Mouse (Mus musculus) MEL (cell line): ENCODE measurements around the gene Gm37240. TPM values are rescaled to one million over a fixed set of nuclear protein-coding genes. Genes with fewer than 3 reads are reported as not detected.

Experiments used
- DNase-seq: peaks from one replicate; pipeline ENCODE4 v3.0.0; 2011; ENCODE audit warnings: low read depth, low spot score
- H3K27ac ChIP-seq: 2 replicates; pipeline ENCODE4 v1.5.1; 2012; ENCODE audit warnings: low read depth, mild to moderate bottlenecking, control low read depth, low read length, moderate library complexity; ENCODE audit not compliant: control insufficient read depth
- H3K27me3 ChIP-seq, 2 experiments: fragments of 150-350 bp in 1 of 2; sonication (generic) in 1 of 2; 2 replicates each; pipeline ENCODE4 v1.6.1; 2012; ENCODE audit warnings: low read length in 2 of 2, mild to moderate bottlenecking in 2 of 2, improper control_type of control experiment in 1 of 2, moderate library complexity in 1 of 2; ENCODE audit not compliant: insufficient read depth in 2 of 2, control insufficient read depth in 1 of 2
- H3K36me3 ChIP-seq, 2 experiments: 2 replicates each; pipeline ENCODE4 v1.6.1; 2012 to 2014; ENCODE audit warnings: low read length in 2 of 2, improper control_type of control experiment in 1 of 2, inconsistent platforms in 1 of 2, mild to moderate bottlenecking in 1 of 2; ENCODE audit not compliant: insufficient read depth in 2 of 2, control insufficient read depth in 1 of 2
- H3K4me1 ChIP-seq, 2 experiments: fragments of 150-350 bp in 1 of 2; sonication (generic) in 1 of 2; 2 replicates each; pipeline ENCODE4 v1.6.1; 2012; ENCODE audit warnings: low read length in 2 of 2, improper control_type of control experiment in 1 of 2, mild to moderate bottlenecking in 1 of 2; ENCODE audit not compliant: insufficient read depth in 2 of 2, control insufficient read depth in 1 of 2
- H3K4me3 ChIP-seq, 2 experiments: fragments of 150-350 bp in 1 of 2; sonication (generic) in 1 of 2; 2 replicates each; pipeline ENCODE4 v1.5.1; 2012; ENCODE audit warnings: low read depth in 2 of 2, low read length in 2 of 2, mild to moderate bottlenecking in 2 of 2, moderate library complexity in 2 of 2, control low read depth in 1 of 2, improper control_type of control experiment in 1 of 2; ENCODE audit not compliant: control insufficient read depth in 1 of 2, insufficient read depth in 1 of 2
- H3K79me2 ChIP-seq: 2 replicates; pipeline ENCODE4 v1.6.1; 2012; ENCODE audit warnings: mild to moderate bottlenecking, low read length, moderate library complexity; ENCODE audit not compliant: control insufficient read depth, poor library complexity, insufficient read depth
- H3K9ac ChIP-seq: 2 replicates; pipeline ENCODE4 v1.6.1; 2012; ENCODE audit warnings: low read depth, mild to moderate bottlenecking, control low read depth, low read length, moderate library complexity; ENCODE audit not compliant: control insufficient read depth, poor library complexity, severe bottlenecking
- H3K9me3 ChIP-seq: fragments of 150-350 bp; sonication (generic); replicated peaks from 2 replicates; pipeline ENCODE4 v1.6.1; 2012; ENCODE audit warnings: mild to moderate bottlenecking, low read length, improper control_type of control experiment, moderate library complexity; ENCODE audit not compliant: insufficient read depth
- CHD1 ChIP-seq: IDR thresholded peaks from 2 replicates; pipeline ENCODE4 v1.6.1; 2012; ENCODE audit warnings: low read depth, mild to moderate bottlenecking, inconsistent platforms, low read length, improper control_type of control experiment
- CHD2 ChIP-seq: IDR thresholded peaks from 2 replicates; pipeline ENCODE4 v1.6.1; 2011; ENCODE audit warnings: low read length, improper control_type of control experiment
- CTCF ChIP-seq, 3 experiments: IDR thresholded peaks in 2 of 3; conservative IDR thresholded peaks in 1 of 3; 2 replicates each; pipeline ENCODE4 v1.5.1; 2011 to 2012; ENCODE audit warnings: low read length in 3 of 3, low read depth in 2 of 3, mild to moderate bottlenecking in 2 of 3, improper control_type of control experiment in 1 of 3, inconsistent platforms in 1 of 3, mixed read lengths in 1 of 3, moderate library complexity in 1 of 3; ENCODE audit not compliant: control insufficient read depth in 1 of 3, insufficient read depth in 1 of 3, poor library complexity in 1 of 3, severe bottlenecking in 1 of 3
- E2F4 ChIP-seq: IDR thresholded peaks from 2 replicates; pipeline ENCODE4 v1.6.1; 2011; ENCODE audit warnings: low read depth, low read length, improper control_type of control experiment, borderline replicate concordance
- ELF1 ChIP-seq: IDR thresholded peaks from 2 replicates; pipeline ENCODE4 v1.6.1; 2014; ENCODE audit warnings: low read depth, mild to moderate bottlenecking, inconsistent platforms, low read length, improper control_type of control experiment, moderate library complexity
- EP300 ChIP-seq, 2 experiments: IDR thresholded peaks; 2 replicates each; pipeline ENCODE4 v1.6.1; 2011; ENCODE audit warnings: improper control_type of control experiment in 2 of 2, low read length in 2 of 2, low read depth in 1 of 2, mild to moderate bottlenecking in 1 of 2
- GATA1 ChIP-seq: IDR thresholded peaks from 2 replicates; pipeline ENCODE4 v1.6.1; 2011; ENCODE audit warnings: low read depth, low read length, improper control_type of control experiment
- JUND ChIP-seq: IDR thresholded peaks from 2 replicates; pipeline ENCODE4 v1.6.1; 2011; ENCODE audit warnings: low read depth, mild to moderate bottlenecking, improper control_type of control experiment, low read length
- KAT2A ChIP-seq: conservative IDR thresholded peaks from 2 replicates; pipeline ENCODE4 v1.6.1; 2012; ENCODE audit warnings: low read depth, low read length, improper control_type of control experiment, inconsistent platforms
- MAFK ChIP-seq: IDR thresholded peaks from 2 replicates; pipeline ENCODE4 v1.6.1; 2011; ENCODE audit warnings: low read depth, mild to moderate bottlenecking, low read length, improper control_type of control experiment, borderline replicate concordance
- MAX ChIP-seq: IDR thresholded peaks from 2 replicates; pipeline ENCODE4 v1.6.1; 2011; ENCODE audit warnings: low read length, improper control_type of control experiment
- MYC ChIP-seq: IDR thresholded peaks from 2 replicates; pipeline ENCODE4 v1.6.1; 2011; ENCODE audit warnings: low read depth, mild to moderate bottlenecking, low read length, improper control_type of control experiment, moderate library complexity
- NELFE ChIP-seq: IDR thresholded peaks from 2 replicates; pipeline ENCODE4 v1.6.1; 2011; ENCODE audit warnings: low read depth, low read length, improper control_type of control experiment
- NRF1 ChIP-seq: IDR thresholded peaks from 2 replicates; pipeline ENCODE4 v1.6.1; 2014; ENCODE audit warnings: low read depth, mild to moderate bottlenecking, inconsistent platforms, low read length, improper control_type of control experiment, moderate library complexity; ENCODE audit not compliant: poor library complexity, insufficient read depth, severe bottlenecking
- POLR2AphosphoS5 ChIP-seq: IDR thresholded peaks from 2 replicates; pipeline ENCODE4 v1.6.1; 2012; ENCODE audit warnings: low read depth, borderline replicate concordance, mild to moderate bottlenecking, inconsistent platforms, low read length, moderate library complexity, mixed read lengths
- RAD21 ChIP-seq: IDR thresholded peaks from 2 replicates; pipeline ENCODE4 v1.6.1; 2011; ENCODE audit warnings: mild to moderate bottlenecking, low read depth, low read length, improper control_type of control experiment
- RCOR1 ChIP-seq: IDR thresholded peaks from 2 replicates; pipeline ENCODE4 v1.6.1; 2012; ENCODE audit warnings: low read depth, mild to moderate bottlenecking, inconsistent platforms, low read length, improper control_type of control experiment
- SIN3A ChIP-seq: IDR thresholded peaks from 2 replicates; pipeline ENCODE4 v1.6.1; 2012; ENCODE audit warnings: low read length, improper control_type of control experiment, inconsistent platforms
- TAL1 ChIP-seq: IDR thresholded peaks from 2 replicates; pipeline ENCODE4 v1.6.1; 2012; ENCODE audit warnings: mild to moderate bottlenecking, inconsistent platforms, low read length, moderate library complexity, mixed read lengths
- TCF12 ChIP-seq: IDR thresholded peaks from 2 replicates; pipeline ENCODE4 v1.6.1; 2014; ENCODE audit warnings: low read depth, mild to moderate bottlenecking, inconsistent platforms, low read length, improper control_type of control experiment, moderate library complexity
- USF1 ChIP-seq: IDR thresholded peaks from 2 replicates; pipeline ENCODE4 v1.6.1; 2014; ENCODE audit warnings: low read depth, mild to moderate bottlenecking, inconsistent platforms, low read length, improper control_type of control experiment, moderate library complexity
- USF2 ChIP-seq, 2 experiments: IDR thresholded peaks; 2 replicates each; pipeline ENCODE4 v1.6.1; 2011 to 2012; ENCODE audit warnings: improper control_type of control experiment in 2 of 2, low read length in 2 of 2, borderline replicate concordance in 1 of 2, inconsistent platforms in 1 of 2, low read depth in 1 of 2, mild to moderate bottlenecking in 1 of 2; ENCODE audit not compliant: insufficient read depth in 1 of 2
- ZC3H11A ChIP-seq: IDR thresholded peaks from 2 replicates; pipeline ENCODE4 v1.6.1; 2012; ENCODE audit warnings: low read depth, mild to moderate bottlenecking, inconsistent platforms, low read length, improper control_type of control experiment
- ZKSCAN1 ChIP-seq: IDR thresholded peaks from 2 replicates; pipeline ENCODE4 v1.6.1; 2012; ENCODE audit warnings: low read depth, mild to moderate bottlenecking, inconsistent platforms, low read length, improper control_type of control experiment, moderate library complexity
- ZMIZ1 ChIP-seq: IDR thresholded peaks from 2 replicates; pipeline ENCODE4 v1.6.1; 2012; ENCODE audit warnings: low read depth, mild to moderate bottlenecking, inconsistent platforms, low read length, improper control_type of control experiment, moderate library complexity
- ZNF384 ChIP-seq: IDR thresholded peaks from 2 replicates; pipeline ENCODE4 v1.6.1; 2012; ENCODE audit warnings: low read depth, mild to moderate bottlenecking, inconsistent platforms, low read length, improper control_type of control experiment
- polyA plus RNA-seq, 2 experiments: library from polyadenylated mRNA; stranded (reverse) in 1 of 2; unstranded in 1 of 2; fragments of >175 nt in 1 of 2; fragments of >200 nt in 1 of 2; gene quantifications; 2 replicates each; pipeline versions ENCODE4 v1.2.1 to v1.2.4; 2012; ENCODE audit warnings: low replicate concordance in 2 of 2, low read depth in 1 of 2; ENCODE audit not compliant: insufficient read length in 2 of 2, insufficient read depth in 1 of 2, missing spikeins in 1 of 2
- total RNA-seq: library from RNA; depleted of rRNA; stranded (reverse); fragments of 300-350 nt; gene quantifications from 2 replicates; pipeline ENCODE4 v1.2.3, GENCODE M21; 2012

The Gm37240 gene
- total and polyA plus RNA-seq, 3 experiments = 0.04 TPM; not detected in 2

DNA sequence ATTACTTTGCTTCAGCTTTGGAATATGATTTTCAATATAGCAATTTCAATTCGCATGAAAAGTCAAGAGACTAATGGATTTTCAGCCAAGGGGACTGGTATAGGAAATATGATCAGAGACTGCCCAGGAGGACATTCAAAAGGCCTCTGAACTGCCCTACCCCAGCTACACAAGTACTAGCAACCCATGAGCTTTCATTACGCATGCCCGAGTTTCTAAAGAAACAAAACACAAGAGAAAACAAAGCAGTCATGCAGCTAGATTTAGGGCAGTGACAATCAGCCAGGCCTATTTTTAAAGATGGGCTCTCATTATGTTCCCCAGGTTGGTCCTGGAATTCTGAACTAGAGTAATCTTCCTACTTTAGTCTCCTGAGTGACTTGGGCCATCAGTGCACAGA, 354.9 kb downstream of the Gm37240 start:
- H3K27me3 ChIP-seq = no peaks in the 10 kb centered on the region
- TF ChIP-seq CTCF (IDR thresholded peaks at IDR 0.05 in 2 of 3, conservative IDR thresholded peaks at IDR 0.05 in 1 of 3; ENCODE audit: control insufficient read depth in 1 of 3, insufficient read depth in 1 of 3, low read depth in 2 of 3, low read length in 3 of 3, poor library complexity in 1 of 3, severe bottlenecking in 1 of 3) = no peak
- TF ChIP-seq ZNF384 = no peak
- no peak for TF ChIP-seq SIN3A
- TF ChIP-seq E2F4 = no peak
- no peak for TF ChIP-seq TCF12
- TF ChIP-seq MAFK = no peak
- TF ChIP-seq POLR2AphosphoS5 = no peak
- no peaks in the 10 kb centered on the region for H3K79me2 ChIP-seq
- no peak overlapping the region for H3K27ac ChIP-seq
- H3K9ac ChIP-seq = no peak overlapping the region
- H3K4me1 ChIP-seq = no peaks in the 10 kb centered on the region
- no peak for DNase-seq
- no peak overlapping the region for H3K4me3 ChIP-seq
- no peaks in the 10 kb centered on the region for H3K9me3 ChIP-seq
- H3K36me3 ChIP-seq = no peaks in the 10 kb centered on the region

DNA sequence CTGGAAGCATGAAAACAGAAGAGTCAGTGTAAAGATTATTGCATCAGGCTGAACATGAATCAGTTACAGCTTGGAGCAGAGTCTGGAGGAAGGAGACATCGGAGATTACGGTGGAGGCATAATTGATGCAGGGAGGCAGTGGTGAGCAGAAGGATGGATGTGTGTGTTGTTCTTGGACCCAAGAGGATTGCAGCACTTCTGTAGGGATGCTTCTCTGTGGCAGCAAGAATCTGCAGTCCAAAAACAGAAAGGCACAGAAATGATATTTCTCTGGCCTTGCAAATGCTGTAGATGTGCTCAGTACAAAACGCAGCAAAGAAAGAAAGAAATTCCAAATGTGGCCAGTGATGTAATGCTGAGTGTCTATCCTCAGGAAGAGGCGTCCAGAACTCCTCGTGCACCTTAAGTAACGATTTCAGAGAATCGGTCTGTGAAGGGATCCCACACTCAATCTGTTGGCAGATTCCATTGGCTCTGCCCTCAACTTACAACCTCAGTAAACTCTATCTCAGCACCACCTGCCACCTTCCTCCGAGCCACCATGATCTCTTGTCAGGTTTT, 356.6 kb downstream of the Gm37240 start:
- no peak for DNase-seq

DNA sequence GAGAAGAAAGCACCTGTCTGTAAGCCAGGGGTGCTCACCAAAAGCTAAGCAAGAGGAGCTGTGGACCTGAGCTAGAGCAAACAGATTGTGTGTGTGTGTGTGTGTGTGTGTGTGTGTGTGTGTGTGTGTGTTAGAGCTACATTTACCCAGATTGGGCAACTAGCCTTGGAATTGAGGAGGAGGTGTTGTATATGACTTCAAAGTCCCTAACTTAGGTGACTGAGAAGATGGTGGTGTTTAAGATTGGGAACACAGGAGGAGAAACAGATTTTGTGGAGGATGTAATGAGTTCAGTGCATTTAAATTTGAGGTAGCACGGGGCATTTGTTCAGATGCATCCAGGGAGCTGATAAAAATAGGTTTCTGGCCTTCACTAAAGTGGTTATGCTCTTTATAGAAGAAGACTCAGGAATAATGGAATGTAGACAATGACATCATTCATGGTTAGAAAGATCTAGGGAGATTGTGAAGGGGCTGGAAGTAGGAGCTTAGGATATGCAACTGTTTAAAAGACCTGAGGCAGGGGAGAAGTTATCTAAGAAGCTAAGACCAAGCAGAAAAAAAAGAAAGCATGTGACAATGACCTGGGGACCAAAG, 365.9 kb downstream of the Gm37240 start:
- no peaks in the 10 kb centered on the region for H3K4me1 ChIP-seq
- no peaks in the 10 kb centered on the region for H3K36me3 ChIP-seq
- H3K4me3 ChIP-seq = no peak overlapping the region
- no peaks in the 10 kb centered on the region for H3K79me2 ChIP-seq
- no peak overlapping the region for H3K27ac ChIP-seq
- H3K9me3 ChIP-seq = no peaks in the 10 kb centered on the region
- no peak overlapping the region for H3K9ac ChIP-seq
- 0 out of 4 replicates have a peak, but pooled peaks cover 0 to 1% of the 10 kb centered on the region in 2 experiments for H3K27me3 ChIP-seq
- DNase-seq = no peak
- TF ChIP-seq GATA1 (no peak), KAT2A (no peak), CHD1 (no peak), ZC3H11A (no peak), RCOR1 (no peak), ZMIZ1 (no peak), JUND (no peak), USF2 (IDR thresholded peaks at IDR 0.05; ENCODE audit: borderline replicate concordance in 1 of 2, insufficient read depth in 1 of 2, low read depth in 1 of 2, low read length in 2 of 2) (no peak), RAD21 (no peak), CTCF (IDR thresholded peaks at IDR 0.05 in 2 of 3, conservative IDR thresholded peaks at IDR 0.05 in 1 of 3; ENCODE audit: control insufficient read depth in 1 of 3, insufficient read depth in 1 of 3, low read depth in 2 of 3, low read length in 3 of 3, poor library complexity in 1 of 3, severe bottlenecking in 1 of 3) (no peak), CHD2 (no peak), NRF1 (no peak), NELFE (no peak), ZKSCAN1 (no peak), USF1 (no peak)

More for the DNA sequence above, 356.6 kb downstream of the Gm37240 start:
- H3K4me3 ChIP-seq = no peak overlapping the region
- H3K27me3 ChIP-seq = 0 out of 4 replicates have a peak, but pooled peaks cover 0 to 3% of the 10 kb centered on the region in 2 experiments
- no peak for TF ChIP-seq MAX
- no peak for TF ChIP-seq MYC
- no peak for TF ChIP-seq ELF1
- no peak for TF ChIP-seq CHD1
- TF ChIP-seq MAFK = no peak
- TF ChIP-seq SIN3A = no peak
- no peak for TF ChIP-seq RCOR1
- TF ChIP-seq TAL1 = no peak
- no peak for TF ChIP-seq E2F4
- TF ChIP-seq EP300 (IDR thresholded peaks at IDR 0.05; ENCODE audit: low read depth in 1 of 2, low read length in 2 of 2) = no peak
- TF ChIP-seq ZNF384 = no peak
- TF ChIP-seq ZC3H11A = no peak
- H3K36me3 ChIP-seq = no peaks in the 10 kb centered on the region
- no peaks in the 10 kb centered on the region for H3K79me2 ChIP-seq
- no peaks in the 10 kb centered on the region for H3K9me3 ChIP-seq
- H3K27ac ChIP-seq = no peak overlapping the region
- H3K4me1 ChIP-seq = no peaks in the 10 kb centered on the region
- H3K9ac ChIP-seq = no peak overlapping the region
